Mouse (Mus musculus) small intestine, adult 2 months (tissue): ENCODE data around the gene Rcsd1.

Experiments
- CTCF ChIP-seq: fragments of 200-500 bp; IDR thresholded peaks from 2 replicates; pipeline ENCODE4 v1.5.1; 2012; ENCODE audit warnings: low read depth, mild to moderate bottlenecking, control low read depth, inconsistent platforms, low read length, moderate library complexity, mixed read lengths; ENCODE audit not compliant: insufficient replicate concordance, insufficient read length; ENCODE audit errors: extremely low read depth
- POLR2A ChIP-seq: fragments of 200-500 bp; IDR thresholded peaks from 2 replicates; pipeline ENCODE4 v1.6.1; 2012; ENCODE audit warnings: low read depth, mild to moderate bottlenecking, control low read depth, inconsistent platforms, low read length, moderate library complexity

- TF ChIP-seq POLR2A (no peak), CTCF (no peak)
Measured at GRCm38 (mm10) chr1:165652507-165652906, 57.0 kb downstream of the Rcsd1 start.
